Mouse (Mus musculus) lung, adult 18-20 months (tissue): ENCODE data around the gene Cadm4.

ENCODE experiments used
- DNase-seq, 2 experiments: peaks; one replicate each; pipeline ENCODE4 v3.0.0; 2022; ENCODE audit warnings: mixed read lengths in 2 of 2

The Cadm4 gene

DNA sequence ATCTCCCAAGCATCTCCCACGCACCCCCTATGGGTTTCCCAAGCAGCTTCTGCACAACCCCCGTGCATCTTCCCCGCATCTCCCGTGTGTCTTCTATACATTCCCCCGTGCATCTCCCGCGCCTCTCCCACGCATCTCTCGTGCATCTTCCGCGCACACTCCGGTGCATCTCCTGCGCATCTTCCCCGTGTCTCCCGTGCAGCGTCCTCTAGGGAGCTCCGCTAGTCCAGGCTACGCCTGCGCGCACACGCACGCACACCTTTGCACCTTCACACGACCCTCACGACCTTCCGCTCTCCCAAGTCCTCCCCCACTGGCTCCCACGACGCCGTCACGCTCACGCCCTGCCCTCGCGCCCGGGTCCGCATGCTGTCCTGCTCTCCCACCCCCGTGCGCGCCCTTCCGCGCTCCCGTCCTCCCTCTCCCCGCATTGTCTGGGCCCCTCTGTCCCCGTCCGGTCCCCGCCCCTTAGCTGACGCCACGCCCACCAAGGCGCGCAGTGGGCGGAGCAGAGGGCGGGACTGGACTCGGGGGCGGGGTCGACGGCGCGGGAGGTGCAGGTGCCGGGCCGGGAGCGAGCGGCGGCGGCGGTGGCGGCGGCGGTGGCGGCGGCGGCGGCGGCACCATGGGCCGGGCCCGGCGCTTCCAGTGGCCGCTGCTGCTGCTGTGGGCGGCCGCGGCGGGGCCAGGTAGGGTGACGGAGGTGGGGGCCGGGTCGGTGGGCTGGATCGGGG lies at the start of gene Cadm4:
TSS of gene Cadm4 (plus strand) at position 550 of the 734 bp plus-strand sequence.
- DNase-seq: peak; percentile 70 to 74

DNA sequence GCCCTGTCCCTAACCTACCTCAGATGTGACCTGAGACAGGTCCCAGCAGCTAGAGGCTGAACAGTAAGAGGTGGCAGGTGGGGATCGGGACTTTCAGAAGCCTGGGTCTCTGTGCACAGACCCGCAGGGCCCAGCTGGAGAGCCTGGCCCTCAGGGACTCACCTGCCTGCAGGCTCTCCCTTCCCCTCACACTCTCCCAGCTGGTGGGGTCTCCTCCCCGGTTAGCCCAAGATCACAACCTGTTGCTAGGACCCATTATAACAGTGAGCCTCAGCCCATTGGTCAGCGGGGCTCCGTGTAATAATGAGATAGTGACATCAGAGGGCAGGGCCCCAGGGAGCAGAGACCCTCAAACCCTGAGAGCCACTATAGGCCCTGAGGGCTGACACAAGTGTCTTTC lies 46.5 kb upstream of the Cadm4 start:
- no peak for DNase-seq

DNA sequence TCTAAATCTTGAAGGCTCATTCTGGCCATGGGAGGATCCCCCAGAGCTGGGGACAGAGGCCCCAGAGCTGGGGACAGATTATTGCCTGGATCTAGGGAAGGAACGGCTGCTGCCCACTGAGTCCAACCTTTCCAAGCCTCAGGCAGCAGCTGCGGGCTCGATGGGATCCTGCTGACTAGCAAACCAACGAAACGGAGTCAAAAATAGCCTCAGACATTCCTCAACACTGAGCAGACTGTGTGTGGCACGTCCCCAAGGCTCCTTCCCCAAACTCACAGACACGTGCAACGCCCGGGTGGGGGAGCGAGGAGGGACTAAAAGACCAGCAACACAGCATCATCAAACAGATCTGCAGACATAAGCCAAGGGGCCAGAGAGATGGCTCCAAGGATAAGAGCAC lies 43.8 kb upstream of the Cadm4 start:
- DNase-seq: no peak

DNA sequence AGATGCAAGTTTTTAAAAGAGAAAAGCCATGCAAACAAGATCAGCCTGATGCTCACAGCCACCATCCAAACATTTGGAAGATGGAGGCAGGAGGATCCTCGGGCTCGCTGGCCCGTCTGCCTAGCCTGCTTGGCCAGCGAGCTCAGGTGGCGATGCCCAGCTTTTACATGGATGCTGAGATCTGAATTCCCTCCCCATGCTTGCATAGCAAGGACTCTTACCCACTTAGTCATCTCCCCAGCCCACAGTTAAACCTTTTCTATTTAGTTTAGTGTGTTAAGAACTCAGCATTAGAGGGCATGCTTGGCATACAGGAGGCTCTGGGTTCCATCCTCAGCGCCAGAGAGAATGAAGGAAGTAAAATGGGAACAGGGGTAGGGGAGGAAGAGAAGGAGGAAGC lies 42.6 kb upstream of the Cadm4 start:
- DNase-seq: no peak

DNA sequence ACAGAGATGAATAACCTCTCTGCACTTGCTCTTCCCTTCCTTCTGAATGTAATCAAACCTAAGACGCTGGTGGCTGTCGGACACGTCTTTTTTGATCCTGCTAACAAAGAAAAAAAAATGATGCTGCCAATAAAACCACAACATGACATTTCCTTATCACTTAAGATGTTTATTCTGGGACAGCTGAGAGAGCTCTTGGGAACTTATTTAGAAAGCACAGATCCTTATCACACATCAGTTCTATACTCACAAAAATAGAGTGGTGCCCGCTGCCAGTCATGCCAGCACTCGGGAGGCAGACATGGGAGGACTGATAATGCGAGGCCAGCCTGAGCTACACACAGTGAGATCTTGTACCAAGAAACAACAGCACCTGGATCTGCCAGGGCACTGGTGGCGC lies 41.9 kb upstream of the Cadm4 start:
- DNase-seq: no peak

DNA sequence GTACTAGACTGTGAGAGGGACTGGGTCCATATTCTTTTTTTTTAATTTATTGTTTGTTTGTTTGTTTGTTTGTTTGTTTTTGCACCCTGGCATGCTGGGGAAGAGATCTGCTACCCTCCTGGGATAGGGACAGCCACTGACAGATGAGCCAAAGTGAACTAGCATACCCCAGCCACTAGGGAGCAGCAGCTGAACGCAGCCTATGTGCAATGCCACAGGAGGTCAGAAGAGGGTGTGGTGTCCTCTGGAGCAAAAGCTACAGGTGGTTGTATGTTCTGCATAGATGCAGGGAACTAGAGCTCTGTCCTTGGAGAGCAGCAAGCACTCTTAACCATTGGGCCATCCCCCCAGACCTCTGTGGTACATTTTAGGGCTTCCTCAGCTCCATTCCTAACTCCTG lies 40.0 kb upstream of the Cadm4 start:
- peak; percentile 78 to 80 for DNase-seq

DNA sequence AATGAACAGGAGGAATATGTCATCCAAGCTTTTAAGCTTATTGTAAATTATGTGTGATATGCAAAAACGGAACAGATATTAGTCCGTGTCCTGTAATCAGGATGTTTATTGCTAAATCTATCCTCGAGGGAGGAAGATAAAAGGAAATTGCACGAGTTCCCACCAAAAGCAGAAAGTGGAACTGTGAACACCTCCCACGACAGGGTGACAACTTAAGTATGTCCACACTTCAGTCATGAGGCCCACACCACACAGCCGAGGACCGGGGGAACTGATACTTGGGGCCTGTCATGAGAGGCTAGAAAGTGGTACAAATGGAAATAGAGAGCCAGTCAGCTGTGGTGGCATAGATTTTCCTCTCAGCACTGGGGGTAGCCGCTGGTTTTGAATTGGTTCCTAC lies 39.5 kb upstream of the Cadm4 start:
- DNase-seq: peak; percentile 51 to 53

DNA sequence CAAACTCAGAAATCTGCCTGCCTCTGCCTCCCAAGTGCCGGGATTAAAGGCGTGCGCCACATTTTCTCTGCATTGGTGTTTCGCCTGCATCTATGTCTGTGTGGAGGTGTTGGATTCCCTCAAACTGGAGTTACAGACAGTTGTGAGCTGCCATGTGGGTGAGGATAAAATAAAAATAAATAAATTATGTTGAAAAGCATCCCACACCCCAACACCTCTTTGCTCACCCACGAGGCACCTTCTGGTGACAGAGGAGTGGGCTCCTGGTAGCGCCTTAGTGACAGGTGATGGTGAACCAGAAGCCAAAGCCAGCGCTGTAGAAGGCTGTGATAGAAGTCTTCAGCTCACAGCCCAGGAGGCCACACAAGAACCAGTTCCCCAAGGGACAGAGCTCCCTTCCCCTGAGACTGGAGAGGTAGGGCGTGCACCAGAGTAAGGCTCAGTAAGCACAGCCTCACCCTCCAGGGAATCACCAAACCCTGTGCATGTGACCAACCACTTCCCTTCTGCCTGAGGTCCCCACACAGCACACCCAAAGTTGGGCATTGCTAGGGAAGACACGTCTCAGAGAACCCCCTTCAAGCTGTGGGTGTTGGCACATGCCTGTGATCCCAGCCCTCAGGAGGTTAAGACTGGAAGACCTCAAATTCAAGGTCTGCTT lies 36.4 kb upstream of the Cadm4 start:
- peak; percentile 56 to 65 for DNase-seq

DNA sequence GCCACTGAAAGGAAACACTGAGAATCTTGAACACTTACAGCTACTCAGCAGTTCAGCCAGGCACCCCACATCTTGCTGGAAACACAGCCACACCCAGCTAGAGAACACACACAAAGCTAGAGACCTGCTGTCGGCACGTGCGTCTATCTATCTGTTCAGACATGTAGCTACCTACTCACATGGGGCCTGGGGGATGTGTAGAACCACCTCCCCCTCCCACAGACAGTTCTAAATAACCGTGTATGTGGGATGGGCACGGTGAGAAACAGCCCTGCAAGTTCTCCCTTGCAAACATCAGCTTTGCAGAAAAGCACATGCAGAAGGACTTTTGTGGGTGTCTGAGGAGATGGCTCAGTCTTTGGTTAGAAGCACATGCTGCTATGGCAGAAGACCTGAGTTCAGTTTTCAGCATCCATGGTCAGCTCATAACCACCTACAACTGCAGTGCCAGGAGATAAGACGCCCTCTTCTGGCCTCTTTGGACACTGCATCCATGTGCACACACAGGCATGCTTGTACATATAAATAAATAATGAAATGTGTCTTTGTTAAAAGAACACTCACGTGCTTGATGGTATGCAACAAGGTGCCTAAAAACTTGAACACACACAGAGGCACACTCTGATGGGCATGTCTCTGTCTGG lies 35.0 kb upstream of the Cadm4 start:
- DNase-seq: no peak

DNA sequence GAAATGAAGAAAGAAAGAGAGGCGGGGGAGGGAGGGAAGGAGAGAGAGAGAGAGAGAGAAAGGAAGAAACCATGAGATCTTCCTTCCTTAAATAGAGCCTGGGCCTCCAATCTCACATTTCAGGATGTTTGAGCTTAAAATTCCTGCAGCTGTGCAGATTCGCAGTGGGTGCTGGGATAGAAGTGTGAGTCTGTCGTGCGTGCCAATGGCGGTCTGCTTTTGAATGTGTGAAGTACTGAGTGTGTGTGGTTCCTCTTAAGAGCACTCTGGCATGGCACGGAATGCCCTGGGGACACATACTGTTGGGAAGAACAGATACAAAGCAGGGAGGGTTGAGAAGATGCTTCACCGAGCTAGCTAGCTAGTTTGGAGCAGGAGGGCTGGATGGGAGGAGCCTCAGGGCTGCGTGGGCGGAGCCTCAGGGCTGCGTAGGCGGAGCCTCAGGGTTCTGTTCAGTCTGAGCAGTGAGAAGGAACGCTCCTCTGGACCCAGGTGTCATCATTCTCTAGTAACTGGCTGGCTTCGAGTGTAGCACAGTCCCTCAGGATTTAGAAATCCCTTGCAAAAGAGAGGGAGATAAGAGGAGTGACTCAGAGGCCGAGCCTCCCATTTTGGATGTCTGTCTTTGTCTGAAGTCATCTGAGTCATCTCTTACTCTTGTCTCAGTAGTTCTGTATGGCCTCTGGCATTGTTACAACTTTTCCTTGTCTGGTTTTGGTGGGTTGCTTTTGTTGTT lies 32.9 kb upstream of the Cadm4 start:
- DNase-seq: no peak

DNA sequence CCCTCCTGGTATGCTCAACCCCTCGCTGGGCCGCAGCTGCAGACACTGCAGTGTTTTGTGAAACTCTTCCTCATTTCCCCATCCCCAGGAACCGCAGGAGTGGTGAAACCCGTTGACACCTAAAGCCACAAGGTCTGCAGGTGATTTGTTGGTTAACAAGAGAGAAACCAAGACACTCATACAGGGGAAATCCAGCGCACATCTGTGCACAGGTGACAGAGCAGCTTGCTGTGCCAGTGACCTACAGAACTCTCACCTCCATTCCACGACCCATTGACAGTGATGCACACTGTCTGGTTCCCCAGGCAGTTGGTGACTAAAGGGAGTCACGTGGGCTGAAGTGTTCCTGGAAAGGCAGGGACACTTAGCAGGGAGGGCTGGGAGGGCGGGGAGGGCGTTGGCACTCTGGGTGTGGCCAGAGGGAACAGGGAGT lies 31.2 kb upstream of the Cadm4 start:
- DNase-seq: no peak

DNA sequence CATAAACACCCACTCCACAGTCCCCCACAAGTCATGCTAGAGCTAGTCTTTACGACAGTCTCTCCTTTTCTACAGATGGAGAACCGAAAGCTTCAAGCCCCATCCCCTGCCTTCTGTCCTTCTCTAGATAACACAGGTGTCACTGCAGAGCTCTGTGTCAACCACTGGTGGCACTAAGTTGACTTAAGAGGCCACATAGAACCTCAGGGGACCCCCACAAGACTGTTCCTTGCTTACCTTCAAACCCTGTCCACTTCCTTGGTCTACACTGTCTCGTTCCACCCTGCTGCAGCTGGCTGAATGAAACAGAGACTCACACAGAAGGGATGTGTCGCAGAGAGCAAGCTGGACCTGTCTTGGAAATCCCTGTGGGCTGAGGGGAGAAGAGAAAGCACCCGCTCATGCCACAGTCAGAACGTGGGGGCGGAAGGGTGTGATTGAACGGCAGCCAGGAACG lies 29.9 kb upstream of the Cadm4 start, which contains the start of gene Irgc1:
TSS of gene Irgc1 (minus strand) at position 443 of the 457 bp plus-strand sequence.
- DNase-seq: no peak

DNA sequence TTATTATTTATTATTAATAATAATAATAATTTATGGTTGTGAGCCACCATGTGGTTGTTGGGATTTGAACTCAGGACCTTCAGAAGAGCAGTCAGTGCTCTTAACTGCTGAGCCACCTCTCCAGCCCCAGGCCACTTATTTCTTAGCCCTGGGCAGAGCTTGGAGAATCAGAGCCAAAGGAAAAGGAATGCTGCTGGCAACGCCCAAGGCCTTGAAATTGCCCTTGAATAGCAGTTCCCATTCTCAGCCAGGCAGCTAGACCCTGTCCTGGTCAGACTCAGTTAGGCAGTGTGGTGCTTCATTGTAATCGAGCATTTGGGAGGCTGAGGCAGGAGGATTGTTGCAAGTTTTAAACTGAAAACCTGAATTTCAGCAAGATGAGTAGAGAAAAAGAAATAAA lies 27.6 kb upstream of the Cadm4 start:
- DNase-seq: no peak

DNA sequence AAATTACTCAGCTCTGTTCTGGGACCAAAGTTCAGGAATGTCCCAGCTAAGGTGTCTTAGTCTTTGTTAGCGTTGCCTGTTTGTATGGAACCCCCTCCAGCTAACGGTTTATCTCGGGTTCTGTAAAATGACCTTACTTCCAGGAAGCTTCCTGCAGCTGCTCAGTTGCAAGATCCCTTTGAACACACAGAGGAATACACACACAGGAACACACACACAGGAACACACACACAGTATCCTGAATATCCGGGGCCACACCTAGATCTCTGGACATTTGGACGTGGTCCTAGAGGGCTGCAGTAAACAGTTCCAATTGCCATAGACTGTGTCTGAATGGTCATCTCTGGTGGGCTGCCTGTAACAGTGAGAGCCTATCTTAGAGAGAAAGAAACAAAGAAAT lies 26.1 kb upstream of the Cadm4 start:
- peak; percentile 48 to 69 for DNase-seq

DNA sequence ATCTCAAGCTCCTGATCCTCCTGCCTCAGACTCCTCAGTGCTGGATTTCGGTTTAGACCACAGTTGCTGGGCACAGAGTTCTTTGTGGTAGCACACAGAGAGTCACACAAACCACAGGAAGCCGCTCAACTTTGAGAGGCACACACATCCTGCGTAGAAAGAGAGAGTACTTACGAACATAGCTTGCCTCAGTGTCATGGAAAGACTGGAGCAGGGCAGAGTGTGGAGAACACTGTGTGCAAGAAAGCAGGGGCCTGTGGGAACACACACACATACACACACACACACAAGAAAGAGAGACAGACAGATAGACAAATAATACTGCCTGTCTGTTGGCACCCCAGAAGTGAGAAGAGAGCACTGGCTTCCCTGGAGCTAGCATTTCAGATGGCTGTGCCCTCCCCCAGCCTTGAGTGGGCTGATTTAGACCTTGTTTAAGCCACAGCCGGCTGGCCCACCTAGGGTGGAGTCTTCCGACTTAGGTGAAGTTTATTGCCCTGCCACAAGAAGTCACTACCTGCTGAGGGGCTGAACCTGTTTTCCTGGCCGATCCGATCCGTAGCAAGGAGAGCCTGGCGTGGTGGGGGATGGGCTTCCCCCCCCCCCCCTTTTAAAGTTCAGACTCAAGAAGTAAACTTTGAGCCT lies 24.0 kb upstream of the Cadm4 start:
- peak; percentile 47 to 52 for DNase-seq

DNA sequence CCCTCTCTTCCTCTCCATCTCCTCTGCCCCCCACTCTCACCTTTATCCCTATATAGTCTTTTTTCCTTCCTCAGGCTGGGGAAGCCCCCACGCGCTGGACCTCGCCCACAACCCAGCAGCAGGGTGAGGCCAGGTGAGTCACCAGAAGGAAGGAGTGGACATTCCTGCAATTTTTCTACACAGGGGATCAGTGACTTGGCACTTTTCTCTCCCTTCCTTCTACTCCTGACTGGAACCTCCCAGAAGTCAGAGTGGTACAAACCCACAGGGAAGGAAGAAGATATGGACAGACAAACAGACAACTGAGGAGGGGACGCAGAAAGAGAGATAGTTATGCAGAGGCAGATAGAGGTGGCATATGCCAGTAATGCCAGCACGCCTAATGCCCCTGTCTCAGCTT lies 22.4 kb upstream of the Cadm4 start:
- peak; percentile 51 to 53 for DNase-seq

DNA sequence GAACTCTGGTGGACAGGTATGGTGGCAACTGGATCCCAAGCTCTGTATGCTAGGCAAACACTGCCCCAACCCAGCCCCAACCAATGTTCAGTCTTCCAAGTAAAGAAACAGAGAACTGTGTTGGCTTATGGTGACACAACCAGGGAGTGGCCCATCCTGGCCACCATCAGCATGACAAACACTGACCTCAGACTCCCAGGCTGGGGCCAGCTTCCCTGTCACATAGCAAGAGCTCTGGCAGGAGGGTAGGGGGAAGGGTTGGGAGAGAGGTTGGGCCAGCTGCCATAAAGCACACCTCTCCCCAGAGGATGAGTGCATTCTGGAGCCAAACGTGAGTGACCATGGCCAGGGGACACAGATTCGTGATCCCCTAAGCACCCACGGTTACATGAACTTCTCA lies 22.0 kb upstream of the Cadm4 start:
- DNase-seq: peak; percentile 83 to 89

DNA sequence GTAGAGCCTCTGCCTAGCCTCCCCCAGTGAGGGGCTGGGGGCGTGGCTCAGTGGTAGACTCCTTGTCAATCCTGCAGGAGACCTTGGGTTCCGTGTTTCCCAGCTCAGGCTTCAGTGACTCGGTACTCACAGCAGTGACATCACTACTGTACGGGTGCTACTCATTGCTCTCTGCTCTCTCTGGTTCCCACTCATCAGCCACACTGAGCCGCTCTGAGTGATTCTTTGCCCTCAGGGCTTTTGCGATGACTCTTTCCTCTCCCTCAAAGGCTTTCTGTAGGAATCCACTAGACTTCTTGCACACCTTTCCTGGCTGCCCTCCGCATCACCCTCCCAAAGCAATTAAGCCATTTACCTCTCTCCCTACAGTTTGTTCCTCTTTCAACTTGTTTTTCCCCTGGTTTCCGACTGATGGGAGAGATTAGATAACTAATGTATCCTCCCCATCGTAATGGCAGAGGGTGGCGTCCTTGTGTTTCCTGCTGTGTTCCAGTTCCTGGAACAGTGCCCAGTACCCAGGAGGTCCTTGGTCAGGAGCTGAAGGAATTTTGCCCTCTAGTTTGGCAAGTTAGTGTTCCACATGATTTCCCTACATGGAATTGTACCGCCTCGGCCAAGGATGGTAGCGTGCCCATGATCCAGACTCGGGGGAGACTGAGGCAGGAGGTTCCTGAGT lies 20.3 kb upstream of the Cadm4 start:
- peak; percentile 76 to 85 for DNase-seq

DNA sequence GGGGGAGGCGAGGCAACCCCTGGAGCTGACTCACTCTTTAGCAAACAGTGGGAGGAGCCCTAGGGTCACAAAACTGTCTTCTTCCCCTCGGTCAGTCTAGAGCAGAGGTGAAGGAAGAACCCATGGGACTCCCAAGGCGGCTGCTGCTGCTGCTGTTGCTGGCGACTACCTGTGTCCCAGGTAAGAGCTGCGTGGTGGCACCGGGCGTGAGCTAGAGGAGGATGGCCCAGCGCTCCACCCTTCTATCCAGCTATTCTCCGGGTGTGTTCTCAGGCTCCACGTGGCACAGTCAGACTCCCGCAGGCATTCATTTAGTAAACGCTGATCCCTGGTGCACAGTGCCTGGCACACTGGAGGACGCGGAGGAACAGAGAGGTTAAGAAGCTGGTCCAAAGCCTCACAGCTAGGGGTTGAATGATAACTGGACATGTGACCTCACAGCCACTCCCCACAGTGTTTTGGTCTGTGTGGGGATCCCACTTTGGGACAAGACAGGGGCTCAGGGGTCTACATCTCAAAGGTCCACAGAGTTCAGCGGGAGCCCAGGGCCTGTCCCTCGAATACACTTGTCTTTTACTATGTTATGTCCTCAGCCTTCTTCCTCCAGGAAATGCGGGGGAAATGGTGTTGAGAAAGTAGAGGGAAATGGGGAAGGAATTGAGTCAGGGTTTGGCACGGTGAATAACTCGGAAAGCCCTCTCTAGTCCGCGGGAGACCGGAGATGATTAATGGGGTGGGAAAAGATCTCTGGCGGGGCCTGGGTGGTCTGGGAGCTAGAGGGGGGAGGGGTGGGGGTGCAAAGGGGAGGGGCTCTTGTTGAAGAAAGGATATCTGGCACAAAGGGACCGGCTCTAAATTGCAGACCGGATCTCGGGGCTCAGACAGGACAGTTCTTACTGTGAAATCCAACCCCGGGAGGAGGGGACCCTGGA lies 19.2 kb upstream of the Cadm4 start, which contains the start of gene Plaur:
TSS of gene Plaur (plus strand) at position 97 of the 932 bp plus-strand sequence.
- DNase-seq: peak; percentile 69 to 76

DNA sequence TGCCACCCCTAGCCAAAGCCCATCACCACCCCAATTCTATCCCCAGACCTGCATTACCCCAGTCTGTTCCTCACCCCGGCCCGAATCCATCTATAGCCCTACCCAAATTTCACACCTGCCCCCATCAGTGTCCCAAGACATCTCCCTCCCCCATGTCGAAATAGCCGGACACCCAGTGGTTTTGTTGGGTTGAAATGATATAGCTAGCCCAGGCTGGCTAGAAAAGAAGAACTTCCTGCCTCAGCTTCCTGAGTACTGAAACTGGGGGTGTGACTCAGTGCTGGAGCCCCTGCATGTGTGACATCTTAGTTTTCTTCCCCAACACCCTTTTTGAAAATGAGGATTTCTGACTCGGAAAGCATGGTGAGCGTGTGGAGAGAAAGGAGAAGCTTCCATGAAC lies 15.0 kb upstream of the Cadm4 start:
- DNase-seq: no peak

DNA sequence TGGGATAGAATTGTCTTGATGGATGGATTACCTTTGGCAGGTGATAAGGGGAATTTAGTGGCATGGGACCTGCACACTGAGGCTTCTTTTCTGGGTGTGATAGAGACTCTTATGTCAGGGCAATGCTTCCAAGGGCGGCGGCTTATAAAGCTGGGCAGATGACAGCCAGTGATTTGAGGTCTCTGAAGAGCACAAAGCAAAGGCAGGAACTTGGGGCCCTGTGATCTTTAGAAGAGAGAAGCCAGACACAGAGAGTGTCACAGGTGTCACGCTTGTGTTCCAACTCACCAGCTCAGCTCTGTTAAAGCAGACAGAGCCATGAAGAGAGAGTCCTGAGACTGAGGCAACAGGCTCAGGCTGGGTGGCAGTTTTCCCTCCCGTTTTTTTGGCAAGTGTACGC lies 13.9 kb upstream of the Cadm4 start:
- DNase-seq: no peak
